Mouse (Mus musculus): Measurements from ENCODE around the gene Asap3.

Gene Asap3

DNA sequence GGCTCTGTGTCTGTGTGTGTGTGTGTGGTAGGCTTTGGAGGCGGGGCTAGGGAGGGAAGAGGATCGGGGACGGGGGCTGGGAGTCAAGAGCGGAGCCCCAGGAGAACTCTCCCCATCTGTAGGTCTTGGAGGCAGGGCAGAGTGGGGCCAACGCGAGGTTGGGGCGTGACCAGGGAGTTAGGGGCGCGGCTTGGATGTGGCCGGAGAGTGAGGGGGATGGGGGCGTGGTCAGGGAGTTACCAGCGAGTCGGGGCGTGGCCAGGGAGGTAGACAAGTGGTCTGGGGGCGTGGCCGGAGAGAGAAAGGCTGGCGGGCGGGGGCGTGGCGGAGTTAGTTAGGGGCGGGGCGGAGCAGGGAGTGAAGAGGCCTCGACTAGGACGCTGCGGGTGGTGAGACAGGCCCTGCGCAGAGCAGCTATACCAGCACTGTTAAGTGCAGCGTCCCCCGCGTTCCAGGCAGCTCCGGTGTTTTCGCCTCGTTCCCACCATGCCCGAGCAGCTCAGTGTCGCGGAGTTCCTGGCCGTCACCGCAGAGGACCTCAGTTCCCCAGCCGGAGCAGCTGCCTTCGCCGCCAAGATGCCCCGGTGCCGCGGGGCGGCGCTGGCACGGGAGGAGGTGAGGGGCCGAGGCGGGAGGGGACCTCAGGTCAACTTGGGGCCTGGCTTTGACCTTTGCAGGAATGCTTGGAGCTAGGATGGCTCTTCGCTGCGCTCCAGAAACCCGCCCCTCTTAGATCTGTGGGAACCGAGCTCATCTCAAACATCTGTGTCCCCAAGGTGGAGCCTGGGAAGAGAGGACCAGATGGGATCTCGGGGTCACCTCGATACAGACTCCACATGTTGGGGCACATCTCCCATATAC is at the start of gene Asap3:
Gene Asap3 (plus strand): TSS at position 333 of the 861 bp plus-strand sequence.
- peak; percentile 59 for DNase-seq (ENCODE audit: low read depth, low spot score)

GRCm38 (mm10) chr4:136158498-136158897 is 47.7 kb upstream of the Asap3 start:
- no peak for DNase-seq (ENCODE audit: low read depth, low spot score)

DNA sequence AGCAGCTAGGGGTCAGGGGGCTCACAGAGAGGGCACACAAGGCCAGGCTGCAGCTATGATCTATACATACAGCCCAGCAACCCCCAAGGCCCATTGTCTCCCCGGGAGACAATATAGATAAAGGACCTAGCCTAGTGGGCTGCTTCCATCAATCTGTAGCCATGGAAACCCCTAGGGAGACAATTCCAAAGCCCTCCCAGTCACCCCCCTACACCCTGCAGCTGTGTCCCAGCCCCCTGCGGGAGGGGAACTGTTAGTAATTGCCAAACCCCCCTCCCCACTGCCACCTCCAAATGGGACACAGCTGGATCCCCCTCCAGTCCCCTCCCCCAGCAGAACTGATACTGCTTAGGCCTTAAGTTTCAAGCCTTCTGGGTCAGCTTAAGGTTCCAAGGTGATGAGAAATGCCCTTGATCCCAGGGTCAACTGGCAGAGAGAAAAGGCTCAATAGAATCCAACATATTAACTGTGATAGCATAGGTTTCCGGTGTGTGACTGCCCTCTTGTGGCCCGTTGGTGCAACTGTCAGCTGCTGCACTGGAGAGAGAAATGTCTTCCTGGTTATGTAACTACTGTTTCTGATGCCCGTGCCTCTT is 46.3 kb upstream of the Asap3 start:
- DNase-seq (ENCODE audit: low read depth, low spot score), result peak; percentile 65

- peak; percentile 33 for DNase-seq (ENCODE audit: low read depth, low spot score)
Measured at GRCm38 (mm10) chr4:136163448-136163847, 42.7 kb upstream of the Asap3 start.

DNA sequence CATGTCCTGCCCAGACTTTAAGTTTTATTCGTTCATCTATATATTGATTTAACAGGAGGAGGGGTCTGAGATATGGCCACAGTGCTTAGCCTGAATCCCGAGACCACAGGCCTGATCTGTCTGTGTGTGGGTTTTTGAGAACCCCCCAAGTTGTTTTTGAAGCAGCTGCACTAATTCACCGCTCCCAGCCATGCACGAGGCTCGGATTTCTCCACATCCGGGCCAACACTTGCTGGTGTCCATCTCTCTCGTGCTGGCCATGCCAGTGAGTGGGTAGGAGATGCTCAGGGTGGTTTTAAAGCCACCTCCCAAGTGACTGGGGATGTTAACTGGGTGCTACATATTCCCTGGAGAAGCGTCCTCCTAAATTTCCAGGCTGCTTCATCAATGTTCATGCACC is 41.2 kb upstream of the Asap3 start:
- DNase-seq (ENCODE audit: low read depth, low spot score), result no peak

- DNase-seq (ENCODE audit: low read depth, low spot score), result no peak
Measured at GRCm38 (mm10) chr4:136167701-136168100, 38.5 kb upstream of the Asap3 start.

DNA sequence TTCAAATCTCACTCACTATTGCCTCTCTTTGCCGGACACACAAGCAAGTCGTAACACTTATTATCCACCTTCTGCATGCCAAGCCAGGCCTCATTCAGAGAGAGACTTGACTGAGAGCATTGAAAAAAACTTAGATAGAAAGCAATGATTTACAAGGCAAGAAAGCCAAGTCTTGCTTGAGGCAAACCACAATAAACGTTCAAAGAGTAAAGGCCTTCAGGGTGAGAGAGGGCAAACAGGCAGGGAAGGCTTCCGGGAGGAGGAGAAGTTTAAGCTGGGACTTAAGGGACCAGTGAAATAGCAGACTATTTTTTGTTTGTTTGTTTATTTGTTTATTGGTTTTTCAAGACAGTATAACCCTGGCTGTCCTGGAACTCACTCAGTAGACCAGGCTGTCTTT is 35.8 kb upstream of the Asap3 start:
- DNase-seq (ENCODE audit: low read depth, low spot score), result no peak

GRCm38 (mm10) chr4:136171455-136171854 is 34.7 kb upstream of the Asap3 start:
- no peak for DNase-seq (ENCODE audit: low read depth, low spot score)

- DNase-seq (ENCODE audit: low read depth, low spot score), result no peak
Measured at GRCm38 (mm10) chr4:136172011-136172541, 34.1 kb upstream of the Asap3 start, which contains the start of gene E2f2. Gene E2f2 (plus strand): TSS chr4:136172394.

DNA sequence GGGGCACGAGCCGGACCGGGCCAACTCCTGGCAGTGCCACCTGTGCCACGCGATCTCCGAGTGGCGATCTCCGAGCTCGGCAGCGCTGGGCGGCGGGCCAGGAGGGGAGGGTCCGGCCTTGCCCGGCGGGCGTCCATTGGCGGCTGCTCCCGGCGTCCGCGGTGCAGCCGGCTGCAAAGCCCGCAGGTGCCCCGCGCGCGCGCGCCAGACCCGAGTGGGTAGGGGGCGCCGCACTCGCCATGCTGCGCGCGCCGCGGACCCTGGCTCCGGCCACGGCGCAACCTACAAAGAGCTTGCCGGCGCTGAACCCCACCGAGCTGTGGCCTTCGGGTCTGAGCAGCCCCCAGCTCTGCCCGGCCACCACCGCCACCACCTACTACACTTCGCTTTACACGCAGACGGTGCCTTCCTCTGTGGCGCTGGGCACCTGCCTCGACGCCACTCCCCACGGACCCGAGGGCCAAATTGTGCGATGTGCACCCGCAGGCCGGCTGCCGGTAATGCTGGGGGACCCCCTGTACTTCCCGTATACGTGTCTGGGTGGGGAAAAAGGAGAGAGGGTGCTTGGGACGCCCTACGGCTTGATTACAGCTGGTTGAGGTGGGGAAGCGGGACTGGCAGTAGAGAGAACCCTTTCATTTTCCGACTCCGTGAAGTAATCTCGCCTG is 33.5 kb upstream of the Asap3 start:
- DNase-seq (ENCODE audit: low read depth, low spot score), result no peak

- no peak for DNase-seq (ENCODE audit: low read depth, low spot score)
Measured at GRCm38 (mm10) chr4:136173210-136173715, 32.9 kb upstream of the Asap3 start.

DNA sequence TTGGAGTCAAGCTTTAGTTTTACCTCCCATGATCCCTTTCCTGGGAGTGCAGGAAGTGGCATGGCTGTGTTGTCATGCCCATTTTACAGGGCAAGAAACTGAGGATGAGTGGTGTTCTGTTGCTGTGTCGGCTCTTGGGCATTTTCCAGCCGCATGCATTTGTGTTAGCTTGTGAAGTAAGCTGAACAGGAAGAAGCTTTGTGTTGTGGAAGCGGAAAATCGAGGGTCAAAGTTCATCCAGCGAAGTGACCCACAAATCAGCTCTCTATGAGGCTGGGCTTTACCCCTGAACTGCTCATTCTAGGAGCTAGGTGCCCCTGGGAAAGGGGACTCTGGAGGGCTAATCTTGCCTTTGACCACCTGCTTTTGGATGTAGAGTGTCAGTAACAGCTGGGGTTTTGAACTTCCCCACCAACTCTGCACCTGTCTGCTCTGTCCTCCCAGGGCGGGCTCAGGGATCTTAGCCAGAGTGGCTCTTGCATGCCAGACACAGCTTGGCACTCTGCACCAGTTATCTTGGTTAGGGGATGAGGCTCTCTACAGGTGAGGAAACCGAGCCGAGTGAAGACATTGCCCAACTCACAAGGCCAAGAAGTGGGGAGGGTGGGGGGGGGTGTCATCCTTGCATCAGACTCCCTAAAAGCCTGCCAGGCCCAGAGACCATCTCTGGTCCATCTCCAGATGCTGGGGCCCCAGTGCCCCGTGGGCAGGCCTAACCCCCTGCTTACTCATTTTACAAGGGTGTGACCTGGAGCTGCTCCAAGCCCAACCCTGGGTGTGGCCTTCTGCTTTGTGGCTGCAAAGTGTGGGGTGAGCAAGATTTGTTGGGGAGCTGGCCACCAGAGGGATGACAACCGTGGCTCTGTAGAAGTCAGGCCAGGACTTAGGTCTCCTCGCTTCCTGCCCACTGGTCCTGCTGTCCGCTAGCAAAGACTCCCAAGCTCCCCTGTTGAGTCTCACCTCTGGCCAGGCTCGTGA is 31.7 kb upstream of the Asap3 start:
- DNase-seq (ENCODE audit: low read depth, low spot score), result no peak

GRCm38 (mm10) chr4:136176022-136176552 is 30.1 kb upstream of the Asap3 start:
- no peak for DNase-seq (ENCODE audit: low read depth, low spot score)

- no peak for DNase-seq (ENCODE audit: low read depth, low spot score)
Measured at GRCm38 (mm10) chr4:136177244-136177611, 28.9 kb upstream of the Asap3 start.

DNA sequence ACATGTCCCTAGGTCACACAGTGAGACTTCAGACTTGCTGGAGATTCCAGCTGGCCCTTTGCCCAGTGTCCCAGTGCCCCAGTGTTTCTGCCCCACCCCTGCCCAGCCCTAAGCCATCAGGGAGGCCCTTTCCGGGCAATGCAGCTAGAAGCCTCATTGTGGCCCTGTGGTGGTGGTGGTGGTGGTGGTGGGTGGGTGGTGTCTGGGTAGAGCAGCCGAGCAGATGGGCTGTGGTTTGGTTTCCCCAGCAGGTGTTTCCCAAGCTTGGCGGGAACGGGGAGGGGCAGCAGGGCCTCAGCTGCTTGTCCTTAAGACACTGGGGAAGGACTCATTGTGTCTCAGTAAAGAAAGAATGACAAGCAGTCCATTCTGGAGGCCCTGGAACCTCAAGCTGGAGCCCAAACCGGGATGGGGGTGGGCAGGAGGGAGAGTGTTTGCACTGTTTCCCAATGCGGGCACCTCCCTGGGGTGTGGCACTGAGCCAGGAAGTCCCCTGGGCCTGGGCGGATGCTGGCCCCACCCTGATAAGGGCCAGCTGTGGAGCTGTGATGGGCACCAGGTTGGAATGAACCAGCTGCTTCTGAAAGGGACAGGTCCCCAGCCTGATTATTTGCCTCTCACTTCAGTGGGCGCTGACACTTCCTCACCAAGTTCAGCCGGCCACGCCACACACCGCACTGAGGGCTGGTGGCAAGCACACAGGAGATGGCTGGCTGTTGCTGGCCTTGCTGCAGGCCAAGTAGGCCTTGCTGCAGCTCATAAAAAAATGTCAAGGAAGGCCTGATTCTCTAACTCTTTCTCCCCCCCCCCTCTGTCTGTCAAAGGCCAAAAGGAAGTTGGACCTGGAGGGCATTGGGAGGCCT is 28.3 kb upstream of the Asap3 start:
- DNase-seq (ENCODE audit: low read depth, low spot score), result no peak

- no peak for DNase-seq (ENCODE audit: low read depth, low spot score)
Measured at GRCm38 (mm10) chr4:136178475-136178921, 27.7 kb upstream of the Asap3 start.

- no peak for DNase-seq (ENCODE audit: low read depth, low spot score)
Measured at GRCm38 (mm10) chr4:136179456-136179855, 26.7 kb upstream of the Asap3 start.

DNA sequence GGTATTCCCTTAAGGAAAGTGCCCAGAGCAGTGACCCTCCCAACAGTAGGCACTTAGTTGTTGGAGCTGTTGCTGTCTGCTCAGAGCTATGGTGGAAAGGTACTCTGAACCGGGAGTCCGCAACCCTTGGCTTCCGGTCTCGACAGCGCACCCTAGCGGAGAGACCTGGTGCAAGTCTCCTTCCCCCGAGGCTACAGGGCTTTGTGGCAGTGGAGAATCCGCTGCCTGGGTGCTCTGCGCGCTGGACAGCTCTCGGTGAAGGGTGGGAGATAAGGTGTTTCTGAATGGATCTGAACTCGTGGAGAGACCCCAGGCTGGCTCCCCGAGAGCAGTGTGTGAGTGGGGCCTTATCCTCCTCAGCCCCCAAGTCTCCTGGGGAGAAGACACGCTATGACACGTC is 26.2 kb upstream of the Asap3 start:
- peak; percentile 23 for DNase-seq (ENCODE audit: low read depth, low spot score)

All from telencephalon, adult 2 months (tissue).